Mouse (Mus musculus): ENCODE measurements around the gene Ncor2.

DNA sequence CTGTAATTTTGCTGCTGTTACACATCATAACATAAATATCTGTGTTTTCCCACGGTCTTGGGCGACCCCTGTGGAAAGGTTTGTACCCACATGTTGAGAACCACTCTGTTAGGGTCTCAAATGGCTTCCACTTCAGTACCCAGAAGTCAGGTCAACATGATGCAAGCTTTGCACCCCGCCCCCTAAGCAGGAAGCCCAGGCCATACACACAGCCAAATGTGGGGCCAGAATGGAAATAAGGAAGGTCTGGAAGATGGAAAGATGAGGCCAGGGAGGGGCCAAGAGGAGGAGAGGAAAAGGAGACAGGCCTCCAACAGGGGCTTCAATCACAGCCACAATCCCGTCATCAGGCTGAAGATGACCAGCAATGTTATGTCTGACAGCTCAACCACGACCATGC is 37.1 kb downstream of the Ncor2 start:
- no peak for TF ChIP-seq CTCF (IDR thresholded peaks at IDR 0.05; ENCODE audit: insufficient read depth, low read depth, low read length)
- TF ChIP-seq POLR2A (IDR thresholded peaks at IDR 0.05; ENCODE audit: insufficient read depth, low read depth, low read length), result no peak
